Mouse (Mus musculus) embryonic facial prominence, embryonic 12.5 days (tissue): ENCODE results near the gene Pcnx3. TPM values are rescaled to one million over a fixed set of nuclear protein-coding genes. Genes with fewer than 3 reads are reported as not detected.

ENCODE experiments used
- ATAC-seq: fragments of 200-750 bp; cut with Nextera tagmentation; 2 replicates; pipeline ENCODE4 v1.8.0; 2017; ENCODE audit not compliant: insufficient number of reproducible peaks, insufficient read depth, low FRiP score, low TSS enrichment
- H3K27ac ChIP-seq: fragments of 300-500 bp; sonication (generic); 2 replicates; pipeline ENCODE4 v1.5.1; 2016; ENCODE audit warnings: mild to moderate bottlenecking
- H3K27me3 ChIP-seq: fragments of 300-500 bp; sonication (generic); 2 replicates; pipeline ENCODE4 v1.6.1; 2016; ENCODE audit warnings: mild to moderate bottlenecking, moderate library complexity
- H3K36me3 ChIP-seq: fragments of 300-500 bp; sonication (generic); 2 replicates; pipeline ENCODE4 v1.6.1; 2016; ENCODE audit warnings: mild to moderate bottlenecking
- H3K4me1 ChIP-seq: fragments of 300-500 bp; sonication (generic); 2 replicates; pipeline ENCODE4 v1.6.1; 2016
- H3K4me2 ChIP-seq: fragments of 300-500 bp; sonication (generic); replicated peaks from 2 replicates; pipeline ENCODE4 v1.6.1; 2016; ENCODE audit warnings: mild to moderate bottlenecking, moderate library complexity
- H3K4me3 ChIP-seq: fragments of 300-500 bp; sonication (generic); 2 replicates; pipeline ENCODE4 v1.5.1; 2016; ENCODE audit warnings: mild to moderate bottlenecking
- H3K9ac ChIP-seq: fragments of 300-500 bp; sonication (generic); 2 replicates; pipeline ENCODE4 v1.6.1; 2016; ENCODE audit warnings: mild to moderate bottlenecking, moderate library complexity
- H3K9me3 ChIP-seq: fragments of 300-500 bp; sonication (generic); 2 replicates; pipeline ENCODE4 v1.6.1; 2016; ENCODE audit warnings: mild to moderate bottlenecking, moderate library complexity
- WGBS: fragments of 180-500 bp; shearing (Covaris S2); methylation state at CpG from one replicate; pipeline ENCODE4 v1.1.7; 2016; 5-methylcytosine and 5-hydroxymethylcytosine counted together
- microRNA-seq: library from miRNA; unstranded; fragments of <30 nt; microRNA quantifications from one replicate; pipeline ENCODE4, GENCODE M21; 2017
- polyA plus RNA-seq: library from polyadenylated mRNA; unstranded; fragments of >200 nt; fragmentation: Nextera tagmentation; extraction: Ambion mirVana; gene quantifications from 2 replicates; pipeline ENCODE4 v1.2.1, GENCODE M21; 2016

Pcnx3 gene
- polyA plus RNA-seq, 1 experiment from 2014 or later: 33.1 TPM

- no peaks in the 10 kb centered on the region for H3K27me3 ChIP-seq
These were observed 52.6 kb downstream of the Pcnx3 start for GRCm38 (mm10) chr19:5636036-5636570.

GRCm38 (mm10) chr19:5632120-5632519, 56.6 kb downstream of the Pcnx3 start:
- WGBS: 70% methylated on average over 9 of the region's 9 CpGs
- Histone ChIP-seq H3K4me2 (no peak overlapping the region), H3K9ac (no peak overlapping the region), H3K36me3 (no peaks in the 10 kb centered on the region), H3K4me1 (peaks cover 6% of the 10 kb centered on the region), H3K27ac (no peak overlapping the region), H3K4me3 (no peak overlapping the region), H3K9me3 (no peaks in the 10 kb centered on the region), H3K27me3 (no peaks in the 10 kb centered on the region)
- no peak for ATAC-seq

More at GRCm38 (mm10) chr19:5636036-5636570, 52.6 kb downstream of the Pcnx3 start:
- Histone ChIP-seq H3K9ac (no peak overlapping the region), H3K4me2 (no peak overlapping the region), H3K4me3 (no peak overlapping the region; the same call in 1 of the 2 replicates), H3K36me3 (peaks cover 27% of the 10 kb centered on the region), H3K9me3 (no peaks in the 10 kb centered on the region), H3K27ac (no peak overlapping the region), H3K4me1 (peaks cover 15% of the 10 kb centered on the region)
- ATAC-seq: no peak
- 78% methylated on average over 7 of the region's 7 CpGs for WGBS

GRCm38 (mm10) chr19:5629907-5630306, 58.8 kb downstream of the Pcnx3 start:
- no peak for ATAC-seq
- Histone ChIP-seq H3K4me2 (no peak overlapping the region), H3K27me3 (no peaks in the 10 kb centered on the region), H3K9ac (no peak overlapping the region; the same call in 1 of the 2 replicates), H3K36me3 (no peaks in the 10 kb centered on the region), H3K4me1 (no peaks in the 10 kb centered on the region), H3K9me3 (no peaks in the 10 kb centered on the region), H3K4me3 (no peak overlapping the region), H3K27ac (no peak overlapping the region)

- no peaks in the 10 kb centered on the region for H3K9me3 ChIP-seq
- H3K4me2 ChIP-seq: no peak overlapping the region
- no peaks in the 10 kb centered on the region for H3K36me3 ChIP-seq
- no peaks in the 10 kb centered on the region for H3K27me3 ChIP-seq
- H3K27ac ChIP-seq: no peak overlapping the region
- no peaks in the 10 kb centered on the region for H3K4me1 ChIP-seq
- WGBS: 81% methylated on average over 8 of the region's 8 CpGs
- H3K4me3 ChIP-seq: no peak overlapping the region
- H3K9ac ChIP-seq: no peak overlapping the region
- ATAC-seq: no peak
These were observed 63.4 kb downstream of the Pcnx3 start for GRCm38 (mm10) chr19:5625311-5625710.

GRCm38 (mm10) chr19:5621884-5622283, 66.8 kb downstream of the Pcnx3 start:
- no peak for ATAC-seq
- WGBS: 85% methylated on average over 5 of the region's 5 CpGs
- Histone ChIP-seq H3K9ac (no peak overlapping the region), H3K36me3 (no peaks in the 10 kb centered on the region), H3K4me1 (no peaks in the 10 kb centered on the region), H3K4me3 (no peak overlapping the region), H3K27ac (no peak overlapping the region), H3K27me3 (no peaks in the 10 kb centered on the region), H3K9me3 (no peaks in the 10 kb centered on the region), H3K4me2 (no peak overlapping the region)

GRCm38 (mm10) chr19:5620007-5620406, 68.7 kb downstream of the Pcnx3 start:
- Histone ChIP-seq H3K9ac (no peak overlapping the region), H3K36me3 (no peaks in the 10 kb centered on the region), H3K9me3 (no peaks in the 10 kb centered on the region), H3K4me3 (no peak overlapping the region), H3K27me3 (0 out of 2 replicates have a peak, but pooled peaks cover 4% of the 10 kb centered on the region), H3K4me1 (no peaks in the 10 kb centered on the region), H3K4me2 (no peak overlapping the region), H3K27ac (no peak overlapping the region)
- ATAC-seq: no peak
- WGBS: 87% methylated on average over 4 of the region's 4 CpGs

- H3K4me1 ChIP-seq: peaks cover 5% of the 10 kb centered on the region
- no peak overlapping the region for H3K4me3 ChIP-seq
- H3K4me2 ChIP-seq: no peak overlapping the region
- 0 out of 2 replicates have a peak, but pooled peaks cover 4% of the 10 kb centered on the region for H3K27me3 ChIP-seq
- no peak overlapping the region for H3K27ac ChIP-seq
- 64% methylated on average over 2 of the region's 2 CpGs for WGBS
- ATAC-seq: no peak
- no peaks in the 10 kb centered on the region for H3K36me3 ChIP-seq
- H3K9ac ChIP-seq: no peak overlapping the region
- no peaks in the 10 kb centered on the region for H3K9me3 ChIP-seq
These were observed 73.8 kb downstream of the Pcnx3 start for GRCm38 (mm10) chr19:5614953-5615352.

Small RNA genes lying within 50 kb of the gene (microRNA-seq; reads per million reads assigned to microRNA genes)
- 0.54 reads per million for gene Mir6987

Other genes starting within 250 kb of the Pcnx3 start
- not detected in 2 replicates for gene Fosl1, start 241.4 kb downstream of the Pcnx3 start, polyA plus RNA-seq
- 10.8 and 11.0 TPM in 2 replicates for gene Ccdc85b, start 231.0 kb downstream of the Pcnx3 start, polyA plus RNA-seq
- gene Fibp, start 228.3 kb downstream of the Pcnx3 start, polyA plus RNA-seq: 146 and 150 TPM in 2 replicates
- 1.9 and 2.1 TPM in 2 replicates for gene Ctsw, start 220.4 kb downstream of the Pcnx3 start, polyA plus RNA-seq
- 145 TPM in 2 replicates for gene Efemp2, start 215.0 kb downstream of the Pcnx3 start, polyA plus RNA-seq
- gene Mus81, start 200.5 kb downstream of the Pcnx3 start, polyA plus RNA-seq: 44.1 and 46.6 TPM in 2 replicates
- gene Cfl1, start 198.5 kb downstream of the Pcnx3 start, polyA plus RNA-seq: 2,582 and 2,586 TPM in 2 replicates
- gene 1700020D05Rik, start 185.1 kb downstream of the Pcnx3 start, polyA plus RNA-seq: 0.15 TPM in 1 of 2 replicates, not detected in the other
- gene Snx32, start 178.4 kb downstream of the Pcnx3 start, polyA plus RNA-seq: 11.9 and 15.2 TPM in 2 replicates
- gene Ovol1, start 128.3 kb downstream of the Pcnx3 start, polyA plus RNA-seq: 1.3 and 1.6 TPM in 2 replicates
- 2.8 and 3.2 TPM in 2 replicates for gene Ap5b1, start 120.9 kb downstream of the Pcnx3 start, polyA plus RNA-seq
- gene Rnaseh2c, start 87.0 kb downstream of the Pcnx3 start, polyA plus RNA-seq: 148 and 158 TPM in 2 replicates
- 61.3 and 63.7 TPM in 2 replicates for gene Kat5, start 78.7 kb downstream of the Pcnx3 start, polyA plus RNA-seq
- 46.5 and 49.3 TPM in 2 replicates for gene Rela, start 51.4 kb downstream of the Pcnx3 start, polyA plus RNA-seq
- gene Sipa1, start 25.2 kb downstream of the Pcnx3 start, polyA plus RNA-seq: 27.0 and 28.7 TPM in 2 replicates
- 24.7 and 26.0 TPM in 2 replicates for gene Map3k11, start 166 bp downstream of the Pcnx3 start, polyA plus RNA-seq
- gene Kcnk7, start 15.5 kb upstream of the Pcnx3 start, polyA plus RNA-seq: 0.24 TPM in 1 of 2 replicates, not detected in the other
- gene Ehbp1l1, start 37.4 kb upstream of the Pcnx3 start, polyA plus RNA-seq: 14.4 TPM in 2 replicates
- 143 and 150 TPM in 2 replicates for gene Fam89b, start 40.7 kb upstream of the Pcnx3 start, polyA plus RNA-seq
- 25.3 and 27.0 TPM in 2 replicates for gene Ltbp3, start 52.0 kb upstream of the Pcnx3 start, polyA plus RNA-seq
- gene Scyl1, start 82.5 kb upstream of the Pcnx3 start, polyA plus RNA-seq: 78.8 and 80.0 TPM in 2 replicates
- 35.3 and 41.4 TPM in 2 replicates for gene Frmd8, start 186.4 kb upstream of the Pcnx3 start, polyA plus RNA-seq
- 2.0 and 3.1 TPM in 2 replicates for gene Slc25a45, start 188.9 kb upstream of the Pcnx3 start, polyA plus RNA-seq
- 5.3 and 6.3 TPM in 2 replicates for gene Tigd3, start 205.2 kb upstream of the Pcnx3 start, polyA plus RNA-seq
- 192 and 207 TPM in 2 replicates for gene Dpf2, start 224.1 kb upstream of the Pcnx3 start, polyA plus RNA-seq
- 3.6 and 4.2 TPM in 2 replicates for gene Cdc42ep2, start 235.9 kb upstream of the Pcnx3 start, polyA plus RNA-seq